Mouse (Mus musculus) cerebellum, postnatal 14 days (tissue): ENCODE results near the gene Bach2.

Experiments
- DNase-seq, 2 experiments: peaks; one replicate each; pipeline ENCODE4 v3.0.0; 2021; ENCODE audit warnings: mixed read lengths in 2 of 2

Gene Bach2

GRCm38 (mm10) chr4:32572118-32572517 is 333.5 kb downstream of the Bach2 start:
- DNase-seq: peak; percentile 71 to 76

- DNase-seq: no peak
Observed at GRCm38 (mm10) chr4:32573586-32573985, 335.0 kb downstream of the Bach2 start.

GRCm38 (mm10) chr4:32574604-32575003 is 336.0 kb downstream of the Bach2 start:
- DNase-seq: no peak

GRCm38 (mm10) chr4:32575165-32575564 is 336.6 kb downstream of the Bach2 start:
- DNase-seq: no peak

- no peak for DNase-seq
Observed at GRCm38 (mm10) chr4:32579850-32580249, 341.2 kb downstream of the Bach2 start.

- DNase-seq: no peak
Observed at GRCm38 (mm10) chr4:32584181-32584580, 345.6 kb downstream of the Bach2 start.

- peak; percentile 76 to 87 for DNase-seq
Observed at GRCm38 (mm10) chr4:32586596-32586995, 348.0 kb downstream of the Bach2 start.

- DNase-seq: no peak
Observed at GRCm38 (mm10) chr4:32587543-32587942, 348.9 kb downstream of the Bach2 start.

- no peak for DNase-seq
Observed at GRCm38 (mm10) chr4:32588237-32588636, 349.6 kb downstream of the Bach2 start.

- no peak for DNase-seq
Observed at GRCm38 (mm10) chr4:32601135-32601534, 362.5 kb downstream of the Bach2 start.

GRCm38 (mm10) chr4:32602660-32603059 is 364.1 kb downstream of the Bach2 start, which contains the start of gene Gja10:
Gene Gja10 (minus strand): TSS chr4:32602760.
- DNase-seq: no peak

- peak; percentile 98 to 99 for DNase-seq
Observed at GRCm38 (mm10) chr4:32615034-32615881, 376.7 kb downstream of the Bach2 start, which contains the start of gene Casp8ap2. Gene Casp8ap2 (plus strand): TSS chr4:32615451.

GRCm38 (mm10) chr4:32621637-32622036 is 383.0 kb downstream of the Bach2 start:
- DNase-seq: no peak
